Mouse (Mus musculus): ENCODE results near the gene Apoa1.

GRCm38 (mm10) chr9:46257546-46257945 is 29.2 kb downstream of the Apoa1 start:
- TF ChIP-seq CTCF (IDR thresholded peaks at IDR 0.05; ENCODE audit: insufficient read depth, low read depth, low read length) (no peak), POLR2A (IDR thresholded peaks at IDR 0.05; ENCODE audit: insufficient read depth, low read depth, low read length) (no peak)

Data from olfactory bulb, adult 2 months (tissue).